In genomic region chr5:64006548-64006947, GRCm38 (mm10) we compare ENCODE assay signal across 20 mouse cellular contexts.
"Had no signal": no experiment of that assay in that cellular context is flagged by ENCODE, and none has a peak within 500 bp of the region (broad histone marks: within the 10 kb centered on the region; RNA-seq: fewer than 3 reads in every experiment).

No protein-coding gene starts in this region.

- H3K27me3 ChIP-seq: limb, embryonic 12.5 days; liver, embryonic 13.5 days; midbrain, embryonic 12.5 days; neural tube, embryonic 13.5 days; stomach, embryonic 15.5 days had no signal

- H3K27ac ChIP-seq: hindbrain, postnatal 0 days; kidney, postnatal 0 days; limb, embryonic 12.5 days; liver, embryonic 13.5 days; midbrain, embryonic 12.5 days; neural tube, embryonic 13.5 days; stomach, embryonic 15.5 days had no signal

- H3K4me1 ChIP-seq: limb, embryonic 12.5 days; liver, embryonic 13.5 days; midbrain, embryonic 12.5 days; neural tube, embryonic 13.5 days; stomach, embryonic 15.5 days had no signal

- H3K9me3 ChIP-seq: limb, embryonic 12.5 days; liver, embryonic 13.5 days; midbrain, embryonic 12.5 days; neural tube, embryonic 13.5 days; stomach, embryonic 15.5 days had no signal

- H3K9ac ChIP-seq: limb, embryonic 12.5 days; liver, embryonic 13.5 days; liver, postnatal 0 days; midbrain, embryonic 12.5 days; neural tube, embryonic 13.5 days; stomach, embryonic 15.5 days had no signal

- DNase-seq: kidney, adult 11 months; kidney, adult 9 months; kidney, postnatal 36 days; layer of hippocampus, adult 9-11 months; layer of hippocampus, postnatal 36 days; liver; liver, embryonic 13.5 days; liver, postnatal 0 days; retina, postnatal 1 day; right cerebral cortex, postnatal 4 days; spleen, adult 18-20 months; thymus, adult 18-20 months; thymus, postnatal 14 days had no signal

- H3K36me3 ChIP-seq: limb, embryonic 12.5 days; liver, embryonic 13.5 days; midbrain, embryonic 12.5 days; neural tube, embryonic 13.5 days; stomach, embryonic 15.5 days had no signal

- H3K4me2 ChIP-seq: limb, embryonic 12.5 days; liver, embryonic 13.5 days; midbrain, embryonic 12.5 days; neural tube, embryonic 13.5 days; stomach, embryonic 15.5 days had no signal

- ATAC-seq: hindbrain, postnatal 0 days; liver, postnatal 0 days; midbrain, embryonic 16.5 days had no signal

- H3K4me3 ChIP-seq: limb, embryonic 12.5 days; liver, embryonic 13.5 days; midbrain, embryonic 12.5 days; neural tube, embryonic 13.5 days; stomach, embryonic 15.5 days had no signal
